Mouse (Mus musculus): ENCODE data around the gene Trpt1. TPM values are rescaled to one million over a fixed set of nuclear protein-coding genes. Genes with fewer than 3 reads are reported as not detected.

Trpt1 gene
- polyA plus RNA-seq, 1 experiment from 2014 or later = 9.5 TPM

DNA sequence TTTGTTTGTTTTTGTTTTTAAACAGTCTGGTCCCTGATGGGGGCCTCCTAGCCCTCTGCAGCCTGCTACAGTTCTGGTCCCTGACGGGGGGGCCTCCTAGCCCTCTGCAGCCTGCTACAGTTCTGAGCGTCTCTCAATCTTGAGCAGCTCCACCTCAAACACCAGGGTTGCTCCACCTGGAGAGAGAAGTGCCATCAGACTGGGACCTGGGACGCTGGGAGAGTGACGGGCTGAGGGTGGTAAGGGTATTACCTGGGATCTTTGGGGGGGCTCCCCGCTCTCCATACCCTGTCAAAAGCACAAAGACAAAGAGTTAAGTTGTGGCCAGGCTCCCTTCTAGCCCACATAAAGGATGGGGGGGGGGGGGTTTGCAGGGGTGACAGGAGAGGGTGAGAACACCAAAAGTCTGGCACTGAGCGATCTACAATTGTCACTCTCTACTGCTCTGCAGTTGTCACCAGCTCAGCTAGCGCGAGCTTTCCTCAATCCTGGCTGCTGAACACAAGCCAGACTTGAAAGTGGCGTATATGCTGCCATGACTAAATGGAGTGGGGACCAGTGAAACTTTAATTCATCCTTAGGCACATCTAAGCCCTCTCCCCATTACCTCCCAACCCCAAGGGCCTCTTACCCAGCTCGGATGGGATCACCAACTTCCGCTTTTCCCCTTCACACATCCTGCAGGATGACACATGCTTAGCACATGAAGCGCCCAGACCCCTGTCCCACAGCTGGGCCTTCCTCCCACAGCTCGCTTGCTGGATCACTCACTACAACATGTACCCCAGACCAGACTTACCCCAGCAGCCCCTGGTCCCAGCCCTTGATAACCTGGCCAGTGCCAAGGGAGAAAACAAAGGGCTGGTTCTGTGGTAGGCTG is 17.9 kb upstream of the Trpt1 start:
- Histone ChIP-seq H3K27me3 (ENCODE audit: low read depth, poor library complexity, severe bottlenecking) (no peaks in the 10 kb centered on the region), H3K4me3 (peak overlapping the region; percentile 66), H3K36me3 (peaks cover 40% of the 10 kb centered on the region), H3K9me3 (replicated peaks) (no peaks in the 10 kb centered on the region), H3K27ac (replicated peaks) (peak overlapping the region; percentile 97), H3K4me1 (peaks cover 66% of the 10 kb centered on the region)
- no peak for DNase-seq (ENCODE audit: low spot score)
- 88% methylated on average over 13 of the region's 13 CpGs for WGBS

DNA sequence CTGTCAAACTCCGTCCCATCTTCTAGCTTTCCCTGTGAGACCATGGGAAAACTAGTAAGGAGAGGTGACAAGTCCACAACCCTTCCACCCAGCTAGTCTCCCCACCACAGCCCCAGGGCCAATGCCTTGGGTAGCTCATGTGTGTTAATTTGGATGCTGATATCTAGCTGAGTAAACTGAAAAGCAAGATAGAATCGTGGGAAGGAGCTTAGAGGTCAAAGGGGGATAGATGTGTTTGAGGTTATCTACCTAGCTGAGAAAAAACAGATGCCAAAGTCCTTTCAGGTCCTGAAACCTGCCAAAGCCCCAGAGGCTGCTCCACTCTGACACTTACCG is 17.3 kb upstream of the Trpt1 start:
- Histone ChIP-seq H3K36me3 (peaks cover 45% of the 10 kb centered on the region), H3K4me3 (peak overlapping the region; percentile 66), H3K27ac (replicated peaks) (peak overlapping the region; percentile 97), H3K27me3 (ENCODE audit: low read depth, poor library complexity, severe bottlenecking) (no peaks in the 10 kb centered on the region), H3K4me1 (peaks cover 63% of the 10 kb centered on the region), H3K9me3 (replicated peaks) (no peaks in the 10 kb centered on the region)
- 64% methylated on average over 3 of the region's 3 CpGs for WGBS
- no peak for DNase-seq (ENCODE audit: low spot score)

DNA sequence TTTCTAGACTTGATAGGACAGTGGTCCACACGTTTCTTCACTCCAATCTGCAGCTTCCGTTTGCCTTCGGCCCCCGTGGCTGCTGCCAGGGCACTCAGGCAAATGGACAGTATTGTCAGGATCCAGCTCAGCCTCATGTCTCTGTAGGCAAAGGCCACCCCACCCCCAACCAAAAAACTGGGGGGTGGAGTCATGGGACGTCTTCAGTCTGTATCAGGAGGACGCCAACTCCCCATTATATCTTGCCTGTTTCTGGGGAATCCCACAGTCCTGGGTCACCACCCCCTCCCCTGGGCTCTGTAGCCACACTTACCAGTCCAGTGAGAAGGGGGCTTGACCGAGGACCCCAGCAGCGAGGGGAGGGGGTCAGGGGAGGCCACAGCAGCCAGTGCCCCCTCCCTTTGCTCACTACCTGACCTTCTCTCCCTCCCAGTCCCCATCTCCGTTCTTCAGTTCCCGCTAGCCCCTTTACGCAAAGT is 16.9 kb upstream of the Trpt1 start:
- peaks cover 49% of the 10 kb centered on the region for H3K36me3 ChIP-seq
- DNase-seq (ENCODE audit: low spot score) = peak; percentile 30
- peak overlapping the region; percentile 97 for H3K27ac ChIP-seq (replicated peaks)
- peak overlapping the region; percentile 66 for H3K4me3 ChIP-seq
- WGBS = 15% methylated on average over 11 of the region's 11 CpGs
- no peaks in the 10 kb centered on the region for H3K27me3 ChIP-seq (ENCODE audit: low read depth, poor library complexity, severe bottlenecking)
- H3K9me3 ChIP-seq (replicated peaks) = no peaks in the 10 kb centered on the region
- H3K4me1 ChIP-seq = peaks cover 59% of the 10 kb centered on the region

GRCm38 (mm10) chr19:6979486-6980380 is 16.2 kb upstream of the Trpt1 start:
- peaks cover 55% of the 10 kb centered on the region for H3K36me3 ChIP-seq
- H3K27ac ChIP-seq (replicated peaks) = peak overlapping the region; percentile 97
- peak; percentile 100 for DNase-seq (ENCODE audit: low spot score)
- no peaks in the 10 kb centered on the region for H3K9me3 ChIP-seq (replicated peaks)
- H3K4me1 ChIP-seq = peaks cover 55% of the 10 kb centered on the region
- WGBS = under 1% methylated on average over 59 of the region's 59 CpGs
- no peaks in the 10 kb centered on the region for H3K27me3 ChIP-seq (ENCODE audit: low read depth, poor library complexity, severe bottlenecking)
- peak overlapping the region; percentile 66 for H3K4me3 ChIP-seq

DNA sequence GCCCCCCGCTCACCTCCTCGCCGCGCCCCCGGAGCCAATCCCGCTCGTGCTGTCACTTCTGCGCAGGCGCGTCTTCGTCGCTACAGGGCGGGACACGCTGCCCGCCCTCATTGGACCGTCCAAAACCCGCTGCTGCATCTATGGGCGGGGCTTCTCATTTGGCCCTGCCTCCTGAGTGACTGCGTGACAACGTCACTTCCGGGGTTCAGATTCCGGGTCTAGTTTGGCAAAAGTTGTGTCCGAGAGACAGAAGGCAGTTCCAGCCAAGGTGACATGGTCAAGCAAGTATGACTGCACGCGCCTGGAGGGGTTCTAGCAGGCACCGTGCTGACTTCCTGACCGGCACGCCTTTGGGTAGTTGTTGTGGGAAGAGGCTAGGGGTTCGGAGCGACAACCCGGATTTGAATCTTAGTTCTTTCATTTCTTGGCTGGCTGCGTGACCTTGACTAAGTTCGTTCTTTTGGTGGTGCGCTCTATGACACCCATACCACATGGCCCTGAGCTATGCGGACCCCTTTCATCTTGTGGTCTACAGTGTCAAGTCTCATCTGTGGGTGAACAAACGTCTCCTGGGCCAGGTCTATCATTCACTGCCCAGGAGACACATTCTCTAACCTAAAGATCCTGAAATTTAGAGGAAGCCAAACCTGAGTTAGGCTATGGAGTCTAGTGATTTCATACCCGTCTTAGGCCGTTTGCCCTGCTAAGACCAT is 15.4 kb upstream of the Trpt1 start, which contains the start of gene Fkbp2:
Fkbp2 (minus strand) TSS at position 121 of the 713 bp plus-strand sequence.
- DNase-seq (ENCODE audit: low spot score) = peak; percentile 99
- Histone ChIP-seq H3K27me3 (ENCODE audit: low read depth, poor library complexity, severe bottlenecking) (no peaks in the 10 kb centered on the region), H3K36me3 (peaks cover 63% of the 10 kb centered on the region), H3K27ac (replicated peaks) (peak within 1 kb of the TSS; percentile 97), H3K9me3 (replicated peaks) (no peaks in the 10 kb centered on the region), H3K4me3 (peak within 1 kb of the TSS; percentile 66), H3K4me1 (peaks cover 59% of the 10 kb centered on the region)
- WGBS = 2% methylated on average over 38 of the region's 38 CpGs

- Histone ChIP-seq H3K27me3 (ENCODE audit: low read depth, poor library complexity, severe bottlenecking) (no peaks in the 10 kb centered on the region), H3K4me1 (peaks cover 58% of the 10 kb centered on the region), H3K27ac (replicated peaks) (no peak overlapping the region), H3K9me3 (replicated peaks) (no peaks in the 10 kb centered on the region), H3K4me3 (peak overlapping the region; percentile 66), H3K36me3 (peaks cover 64% of the 10 kb centered on the region)
- WGBS = 92% methylated on average over 4 of the region's 4 CpGs
- DNase-seq (ENCODE audit: low spot score) = no peak
Measured at GRCm38 (mm10) chr19:6981465-6981864, 14.5 kb upstream of the Trpt1 start.

- Histone ChIP-seq H3K27me3 (ENCODE audit: low read depth, poor library complexity, severe bottlenecking) (no peaks in the 10 kb centered on the region), H3K4me3 (no peak overlapping the region), H3K9me3 (replicated peaks) (no peaks in the 10 kb centered on the region), H3K36me3 (peaks cover 42% of the 10 kb centered on the region), H3K27ac (replicated peaks) (no peak overlapping the region), H3K4me1 (peaks cover 57% of the 10 kb centered on the region)
- 67% methylated on average over 5 of the region's 5 CpGs for WGBS
- DNase-seq (ENCODE audit: low spot score) = no peak
Measured at GRCm38 (mm10) chr19:6983621-6984020, 12.3 kb upstream of the Trpt1 start.

GRCm38 (mm10) chr19:6985300-6985699 is 10.6 kb upstream of the Trpt1 start:
- Histone ChIP-seq H3K4me3 (peak overlapping the region; percentile 20; the same call in 1 of the 2 replicates), H3K36me3 (peaks cover 44% of the 10 kb centered on the region), H3K27me3 (ENCODE audit: low read depth, poor library complexity, severe bottlenecking) (no peaks in the 10 kb centered on the region), H3K9me3 (replicated peaks) (no peaks in the 10 kb centered on the region), H3K4me1 (peaks cover 42% of the 10 kb centered on the region), H3K27ac (replicated peaks) (0 out of 2 replicates have a peak overlapping the region, but pooled peaks have one; percentile 23)
- WGBS = 90% methylated on average over 19 of the region's 19 CpGs
- DNase-seq (ENCODE audit: low spot score) = no peak

GRCm38 (mm10) chr19:6985951-6986708 is 9.8 kb upstream of the Trpt1 start:
- 79% methylated on average over 10 of the region's 10 CpGs for WGBS
- no peaks in the 10 kb centered on the region for H3K27me3 ChIP-seq (ENCODE audit: low read depth, poor library complexity, severe bottlenecking)
- H3K4me1 ChIP-seq = peaks cover 39% of the 10 kb centered on the region
- peak overlapping the region; percentile 94 for H3K4me3 ChIP-seq
- 0 out of 2 replicates have a peak overlapping the region, but pooled peaks have one; percentile 46 for H3K27ac ChIP-seq (replicated peaks)
- H3K9me3 ChIP-seq (replicated peaks) = no peaks in the 10 kb centered on the region
- peaks cover 44% of the 10 kb centered on the region for H3K36me3 ChIP-seq
- DNase-seq (ENCODE audit: low spot score) = no peak

DNA sequence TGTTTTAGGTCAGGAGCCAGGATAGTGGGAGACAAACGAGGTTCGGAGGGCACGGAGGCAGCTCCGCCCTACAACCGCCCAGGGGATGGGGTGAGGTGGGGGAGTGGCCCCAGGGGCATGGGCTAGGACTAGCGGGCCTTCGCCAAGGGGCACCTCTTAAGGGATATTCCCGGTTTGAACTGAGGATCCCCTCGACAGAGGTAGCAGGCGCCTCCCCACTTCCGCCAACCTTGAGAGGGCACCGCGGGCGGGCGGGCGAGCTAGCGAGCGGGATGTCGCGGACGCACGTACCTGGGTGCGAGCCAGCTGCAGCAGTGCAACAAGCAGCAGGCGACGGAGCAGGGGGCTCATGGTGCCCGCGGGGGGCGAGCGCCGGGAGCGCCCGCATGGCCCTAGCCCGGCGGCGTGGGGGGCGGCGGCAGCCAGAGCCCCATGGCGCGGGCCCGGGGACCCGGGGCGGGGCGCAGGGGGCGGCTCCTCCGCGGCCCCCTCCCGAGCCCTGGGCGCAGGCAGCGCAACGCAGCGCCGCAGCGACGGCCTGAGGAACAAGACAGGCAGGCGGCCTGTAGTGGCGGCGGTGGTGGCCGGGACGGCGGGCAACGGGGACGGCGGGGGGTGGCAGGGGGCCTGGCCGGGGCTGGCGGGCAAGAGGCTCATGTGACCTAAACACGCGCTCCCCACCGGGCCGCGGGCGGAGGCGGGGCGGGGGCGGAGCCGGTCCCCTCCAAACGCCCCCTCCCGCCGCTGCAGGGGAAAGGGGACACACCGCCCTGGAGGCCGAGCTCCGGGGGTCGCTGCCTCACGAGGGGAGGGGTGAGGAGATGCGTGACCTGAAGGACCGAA is 8.6 kb upstream of the Trpt1 start, which contains the start of gene Vegfb:
Vegfb (minus strand) TSS at position 591 of the 843 bp plus-strand sequence.
- peaks cover 43% of the 10 kb centered on the region for H3K4me1 ChIP-seq
- under 1% methylated on average over 82 of the region's 85 CpGs for WGBS
- no peaks in the 10 kb centered on the region for H3K27me3 ChIP-seq (ENCODE audit: low read depth, poor library complexity, severe bottlenecking)
- H3K4me3 ChIP-seq = peak within 1 kb of the TSS; percentile 94
- peak; percentile 75 for DNase-seq (ENCODE audit: low spot score)
- H3K36me3 ChIP-seq = peaks cover 37% of the 10 kb centered on the region
- H3K9me3 ChIP-seq (replicated peaks) = no peaks in the 10 kb centered on the region
- H3K27ac ChIP-seq (replicated peaks) = peak within 1 kb of the TSS; percentile 97

DNA sequence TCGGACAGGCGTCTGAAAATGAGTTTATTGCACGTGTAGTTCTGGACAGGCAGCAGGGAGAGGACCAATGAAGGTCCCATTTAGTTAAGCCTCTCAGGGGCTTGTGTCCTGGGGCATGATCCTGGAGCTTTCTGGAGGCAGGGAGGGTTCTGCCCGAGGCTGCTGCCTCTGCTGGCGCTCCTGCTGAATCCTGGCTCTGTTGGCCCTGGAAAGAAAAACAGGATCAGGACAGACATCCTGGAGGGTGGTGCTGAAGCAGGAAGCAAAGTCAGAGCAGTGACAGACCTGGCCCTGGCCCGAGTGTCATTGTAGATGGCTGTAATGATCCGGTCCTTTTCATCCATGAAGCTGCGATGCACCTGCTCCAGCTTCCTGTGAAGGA is 8.0 kb upstream of the Trpt1 start:
- Histone ChIP-seq H3K4me1 (peaks cover 47% of the 10 kb centered on the region), H3K27ac (replicated peaks) (peak overlapping the region; percentile 97), H3K27me3 (ENCODE audit: low read depth, poor library complexity, severe bottlenecking) (no peaks in the 10 kb centered on the region), H3K9me3 (replicated peaks) (no peaks in the 10 kb centered on the region), H3K36me3 (peaks cover 31% of the 10 kb centered on the region), H3K4me3 (peak overlapping the region; percentile 94)
- DNase-seq (ENCODE audit: low spot score) = no peak
- WGBS = 5% methylated on average over 8 of the region's 8 CpGs

Data from midbrain, embryonic 10.5 days (tissue).